ENCODE assay signal across 22 mouse cellular contexts in the genomic region with DNA sequence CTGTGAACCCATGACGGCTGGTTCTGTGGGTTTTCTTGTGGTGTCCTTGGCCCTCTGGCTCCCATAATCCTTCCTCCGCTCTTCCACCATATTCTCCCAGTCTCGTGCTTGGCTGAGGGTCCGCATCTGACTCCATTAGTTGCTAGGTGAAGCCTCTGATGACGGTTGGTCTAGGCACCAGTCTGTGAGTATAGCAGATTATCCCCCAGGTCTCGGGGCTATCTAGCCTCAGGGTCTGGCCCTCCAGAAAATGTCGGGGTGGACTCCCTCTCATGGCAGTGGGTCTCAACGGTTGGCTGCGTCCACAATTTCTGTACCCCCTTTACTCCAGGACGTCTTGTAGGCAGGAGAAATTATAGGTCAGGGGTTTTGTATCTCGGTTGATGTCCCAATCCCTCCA.
DNase-seq lines count a peak whose midpoint lies in the region; ATAC-seq and TF ChIP-seq lines count a peak whose summit lies in the region.
"Had no signal": no experiment of that assay in that cellular context is flagged by ENCODE, and none has a peak within 500 bp of the region (broad histone marks: within the 10 kb centered on the region; RNA-seq: fewer than 3 reads in every experiment).

No protein-coding gene starts in this region.

- DNase-seq in intestine, embryonic 14.5 days (ENCODE audit: low spot score) = no peak
- DNase-seq in lung, adult 2 months = no peak
- no peak for DNase-seq in adrenal gland, adult 18-20 months (ENCODE audit: low spot score in 2 of 2)
- DNase-seq in adrenal gland, postnatal 14 days = no peak
- DNase-seq: cerebellum, adult 2 months; cerebellum, postnatal 14 days; forebrain, postnatal 0 days; kidney, adult 11 months; lung, postnatal 10 days; right cerebral cortex, postnatal 25 days; thymus, adult 18-20 months; thymus, postnatal 25 days had no signal

- H3K4me3 ChIP-seq in intestine, embryonic 14.5 days (ENCODE audit: low read depth, low read length) = no peak overlapping the region
- H3K4me3 ChIP-seq in intestine, postnatal 0 days (ENCODE audit: low read depth, low read length) = no peak overlapping the region
- H3K4me3 ChIP-seq in lung, embryonic 15.5 days = no peak overlapping the region
- H3K4me3 ChIP-seq in lung, adult 2 months (replicated peaks; ENCODE audit: extremely low read depth, low read depth, low read length) = no peak overlapping the region
- no peak overlapping the region for H3K4me3 ChIP-seq in embryonic facial prominence, embryonic 13.5 days
- H3K4me3 ChIP-seq in stomach, embryonic 16.5 days (replicated peaks; ENCODE audit: low read length) = no peak overlapping the region
- H3K4me3 ChIP-seq: heart, embryonic 10.5 days; heart, embryonic 15.5 days; limb, embryonic 12.5 days; midbrain, embryonic 15.5 days had no signal

- TF ChIP-seq CTCF in intestine, postnatal 0 days (IDR thresholded peaks at IDR 0.05; ENCODE audit: low read depth) = no peak
- no peak for TF ChIP-seq CTCF in lung, adult 2 months (IDR thresholded peaks at IDR 0.05; ENCODE audit: insufficient read depth, low read length)

- no peak for TF ChIP-seq POLR2A in lung, adult 2 months (IDR thresholded peaks at IDR 0.05; ENCODE audit: borderline replicate concordance, extremely low read depth, low read depth, low read length)

- H3K36me3 ChIP-seq in intestine, embryonic 14.5 days (ENCODE audit: control insufficient read depth, insufficient read depth, low read length) = no peaks in the 10 kb centered on the region
- no peaks in the 10 kb centered on the region for H3K36me3 ChIP-seq in intestine, postnatal 0 days (ENCODE audit: control insufficient read depth, insufficient read depth)
- no peaks in the 10 kb centered on the region for H3K36me3 ChIP-seq in lung, embryonic 15.5 days
- no peaks in the 10 kb centered on the region for H3K36me3 ChIP-seq in embryonic facial prominence, embryonic 13.5 days
- no peaks in the 10 kb centered on the region for H3K36me3 ChIP-seq in stomach, embryonic 16.5 days (ENCODE audit: control insufficient read depth, insufficient read depth, low read length)
- H3K36me3 ChIP-seq: heart, embryonic 10.5 days; heart, embryonic 15.5 days; limb, embryonic 12.5 days; midbrain, embryonic 15.5 days had no signal

- no peak overlapping the region; the same call in 1 of the 2 replicates for H3K4me2 ChIP-seq in intestine, embryonic 14.5 days (ENCODE audit: low read length)
- no peak overlapping the region for H3K4me2 ChIP-seq in intestine, postnatal 0 days (replicated peaks; ENCODE audit: low read depth)
- no peak overlapping the region for H3K4me2 ChIP-seq in lung, embryonic 15.5 days
- no peak overlapping the region for H3K4me2 ChIP-seq in embryonic facial prominence, embryonic 13.5 days
- H3K4me2 ChIP-seq in stomach, embryonic 16.5 days (ENCODE audit: low read depth, low read length) = no peak overlapping the region
- H3K4me2 ChIP-seq: heart, embryonic 15.5 days; limb, embryonic 12.5 days; midbrain, embryonic 15.5 days had no signal

- 81% methylated on average over 11 of the region's 11 CpGs for WGBS in intestine, embryonic 14.5 days
- 86% methylated on average over 11 of the region's 11 CpGs for WGBS in intestine, postnatal 0 days
- WGBS in lung, embryonic 15.5 days = 84% methylated on average over 11 of the region's 11 CpGs
- 87% methylated on average over 11 of the region's 11 CpGs for WGBS in lung, adult 2 months
- WGBS in embryonic facial prominence, embryonic 13.5 days = 87% methylated on average over 11 of the region's 11 CpGs
- WGBS in stomach, embryonic 16.5 days = 89% methylated on average over 11 of the region's 11 CpGs

- ATAC-seq in intestine, embryonic 14.5 days (replicated peaks; ENCODE audit: low FRiP score, low TSS enrichment, low read depth) = no peak
- ATAC-seq in intestine, postnatal 0 days = no peak
- no peak for ATAC-seq in lung, embryonic 15.5 days (ENCODE audit: borderline replicate concordance, extremely low read depth, low FRiP score, low TSS enrichment)
- ATAC-seq in embryonic facial prominence, embryonic 13.5 days (ENCODE audit: insufficient number of reproducible peaks, insufficient read depth, low FRiP score, low TSS enrichment, low read depth) = no peak
- no peak for ATAC-seq in stomach, embryonic 16.5 days (ENCODE audit: insufficient read depth, low FRiP score)
- ATAC-seq: forebrain, postnatal 0 days; hindbrain, embryonic 16.5 days; midbrain, embryonic 15.5 days; Patski had no signal

- no peaks in the 10 kb centered on the region for H3K27me3 ChIP-seq in intestine, embryonic 14.5 days (replicated peaks; ENCODE audit: control insufficient read depth, insufficient read depth, low read length)
- H3K27me3 ChIP-seq in intestine, postnatal 0 days (replicated peaks; ENCODE audit: control insufficient read depth, insufficient read depth, low read length) = no peaks in the 10 kb centered on the region
- H3K27me3 ChIP-seq in lung, embryonic 15.5 days = no peaks in the 10 kb centered on the region
- no peaks in the 10 kb centered on the region for H3K27me3 ChIP-seq in embryonic facial prominence, embryonic 13.5 days
- no peaks in the 10 kb centered on the region for H3K27me3 ChIP-seq in stomach, embryonic 16.5 days (ENCODE audit: control insufficient read depth, insufficient read depth, low read length)
- H3K27me3 ChIP-seq: heart, embryonic 15.5 days; limb, embryonic 12.5 days; midbrain, embryonic 15.5 days had no signal

- peak overlapping the region; percentile 85 for H3K27ac ChIP-seq in intestine, embryonic 14.5 days (ENCODE audit: low read depth)
- no peak overlapping the region for H3K27ac ChIP-seq in intestine, postnatal 0 days (ENCODE audit: low read depth, low read length)
- peak overlapping the region; percentile 69; the same call in 1 of the 2 replicates for H3K27ac ChIP-seq in lung, embryonic 15.5 days
- peak overlapping the region; percentile 35 for H3K27ac ChIP-seq in embryonic facial prominence, embryonic 13.5 days
- H3K27ac ChIP-seq in stomach, embryonic 16.5 days (ENCODE audit: low read length) = peak overlapping the region; percentile 91
- H3K27ac ChIP-seq: heart, embryonic 10.5 days; heart, embryonic 15.5 days; limb, embryonic 12.5 days; midbrain, embryonic 15.5 days had no signal

- H3K9ac ChIP-seq in intestine, embryonic 14.5 days (ENCODE audit: low read length) = no peak overlapping the region
- H3K9ac ChIP-seq in intestine, postnatal 0 days (ENCODE audit: low read depth, low read length) = no peak overlapping the region
- H3K9ac ChIP-seq in lung, embryonic 15.5 days = no peak overlapping the region
- H3K9ac ChIP-seq in embryonic facial prominence, embryonic 13.5 days = no peak overlapping the region
- no peak overlapping the region for H3K9ac ChIP-seq in stomach, embryonic 16.5 days (ENCODE audit: low read length)
- H3K9ac ChIP-seq: forebrain, postnatal 0 days; heart, embryonic 15.5 days; limb, embryonic 12.5 days; midbrain, embryonic 15.5 days had no signal

- no peaks in the 10 kb centered on the region for H3K9me3 ChIP-seq in intestine, embryonic 14.5 days (ENCODE audit: control insufficient read depth, low read length)
- H3K9me3 ChIP-seq in intestine, postnatal 0 days (ENCODE audit: control insufficient read depth) = no peaks in the 10 kb centered on the region
- H3K9me3 ChIP-seq in lung, embryonic 15.5 days = no peaks in the 10 kb centered on the region
- H3K9me3 ChIP-seq in embryonic facial prominence, embryonic 13.5 days = no peaks in the 10 kb centered on the region
- H3K9me3 ChIP-seq in stomach, embryonic 16.5 days (replicated peaks; ENCODE audit: control insufficient read depth, low read length) = no peaks in the 10 kb centered on the region
- H3K9me3 ChIP-seq: heart, embryonic 10.5 days; heart, embryonic 15.5 days; limb, embryonic 12.5 days; midbrain, embryonic 15.5 days had no signal

- H3K4me1 ChIP-seq in intestine, embryonic 14.5 days (replicated peaks; ENCODE audit: control insufficient read depth, insufficient read depth, low read length) = peaks cover 20% of the 10 kb centered on the region
- H3K4me1 ChIP-seq in intestine, postnatal 0 days (replicated peaks; ENCODE audit: control insufficient read depth, insufficient read depth, low read length) = no peaks in the 10 kb centered on the region
- H3K4me1 ChIP-seq in lung, embryonic 15.5 days = peaks cover 13% of the 10 kb centered on the region; the same call in 1 of the 2 replicates
- H3K4me1 ChIP-seq in lung, adult 2 months (ENCODE audit: control insufficient read depth, insufficient read depth, low read length) = peaks cover 2% of the 10 kb centered on the region; the same call in 1 of the 2 replicates
- peaks cover 18% of the 10 kb centered on the region for H3K4me1 ChIP-seq in embryonic facial prominence, embryonic 13.5 days
- peaks cover 7% of the 10 kb centered on the region; the same call in 1 of the 2 replicates for H3K4me1 ChIP-seq in stomach, embryonic 16.5 days (ENCODE audit: control insufficient read depth, insufficient read depth, low read length)
- H3K4me1 ChIP-seq: heart, embryonic 10.5 days; heart, embryonic 15.5 days; midbrain, embryonic 15.5 days had no signal
